Mouse (Mus musculus) c-Kit-positive CD71-positive TER-119-negative erythroid progenitor cells, embryonic 14.5 days (primary cell): Measurements from ENCODE around the gene Asz1.

Source experiments
- DNase-seq: peaks from one replicate; pipeline ENCODE4 v3.0.0-alpha.2; 2013; ENCODE audit warnings: low read depth

The Asz1 gene

DNA sequence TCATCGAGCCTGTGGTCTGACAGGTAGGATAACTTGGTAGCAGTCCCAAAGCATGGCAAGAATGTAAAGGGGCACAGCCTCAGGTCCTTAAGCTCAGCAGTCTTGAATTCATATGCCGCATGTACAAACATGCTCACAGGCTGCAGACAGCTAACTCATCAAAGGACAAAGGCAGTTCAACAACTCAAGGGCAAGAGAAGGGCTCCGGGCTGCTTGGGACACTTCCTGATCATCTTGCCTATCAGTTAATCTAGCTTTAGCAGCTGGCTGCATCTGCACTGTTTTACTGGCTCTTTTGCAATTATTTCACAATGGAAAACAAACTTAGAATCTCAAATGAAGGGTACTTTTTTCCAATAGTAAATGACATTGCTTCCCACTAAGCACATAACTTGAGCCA is 101.5 kb downstream of the Asz1 start:
- DNase-seq, result no peak

GRCm38 (mm10) chr6:18002065-18002464 is 106.8 kb downstream of the Asz1 start:
- DNase-seq, result no peak
